Mouse (Mus musculus): ENCODE data around the gene Fam57a.

DNA sequence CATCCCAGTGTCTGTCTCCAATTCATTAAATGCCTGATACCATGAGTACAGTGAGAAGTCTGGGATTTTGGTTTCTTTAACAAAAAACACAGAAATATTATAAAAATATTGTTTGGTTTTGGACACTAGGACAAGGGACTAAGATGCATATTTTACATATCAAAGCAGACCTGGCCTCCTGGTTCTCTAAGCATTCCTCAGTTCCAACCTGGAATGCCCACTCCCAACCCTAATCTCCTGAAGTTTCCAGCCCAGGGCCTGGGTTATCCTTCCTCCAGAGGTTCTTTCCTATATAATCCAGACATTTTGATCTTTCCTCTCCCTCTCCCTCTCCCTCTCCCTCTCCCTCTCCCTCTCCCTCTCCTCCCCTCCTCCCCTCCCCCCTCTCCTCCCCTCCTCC is 45.6 kb downstream of the Fam57a start:
- TF ChIP-seq CTCF (conservative IDR thresholded peaks at IDR 0.05; ENCODE audit: low read length) (no peak), NANOG (IDR thresholded peaks at IDR 0.05; ENCODE audit: borderline replicate concordance, low read length) (no peak), POU5F1 (IDR thresholded peaks at IDR 0.05; ENCODE audit: borderline replicate concordance, low read length) (no peak)
